Mouse (Mus musculus): ENCODE data around the gene Glp1r. TPM values are rescaled to one million over a fixed set of nuclear protein-coding genes. Genes with fewer than 3 reads are reported as not detected.

The Glp1r gene
- total RNA-seq, 2 experiments from 2014 or later, result not detected

- no peak for DNase-seq
Observed at GRCm38 (mm10) chr17:30912536-30912935, 10.9 kb downstream of the Glp1r start.

- DNase-seq, result no peak
Observed at GRCm38 (mm10) chr17:30914264-30914663, 12.6 kb downstream of the Glp1r start.

GRCm38 (mm10) chr17:30923566-30923965, 21.9 kb downstream of the Glp1r start:
- no peak for DNase-seq

GRCm38 (mm10) chr17:30930827-30931226, 29.2 kb downstream of the Glp1r start:
- DNase-seq, result no peak

DNA sequence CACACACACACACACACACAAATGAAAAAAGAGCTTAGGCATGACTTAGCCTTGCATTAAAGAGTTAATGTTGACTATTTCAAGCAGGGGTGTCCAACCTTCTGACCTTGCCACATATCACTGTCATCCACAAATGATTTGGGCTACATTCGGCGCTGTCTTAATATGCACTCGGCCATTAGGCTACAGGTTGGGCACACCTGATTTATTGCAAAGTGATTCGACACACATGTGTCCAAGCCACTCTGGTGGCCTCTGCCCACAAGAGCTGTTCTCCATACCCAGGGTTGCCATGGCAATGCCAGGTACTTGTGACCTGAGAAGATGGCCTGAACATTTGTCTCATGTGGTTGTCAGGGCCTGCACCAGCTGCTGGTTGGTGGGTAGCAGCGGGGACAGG, 31.2 kb downstream of the Glp1r start:
- no peak for DNase-seq

GRCm38 (mm10) chr17:30935301-30935700, 33.7 kb downstream of the Glp1r start:
- DNase-seq, result no peak

GRCm38 (mm10) chr17:30938554-30938953, 36.9 kb downstream of the Glp1r start:
- DNase-seq, result no peak

DNA sequence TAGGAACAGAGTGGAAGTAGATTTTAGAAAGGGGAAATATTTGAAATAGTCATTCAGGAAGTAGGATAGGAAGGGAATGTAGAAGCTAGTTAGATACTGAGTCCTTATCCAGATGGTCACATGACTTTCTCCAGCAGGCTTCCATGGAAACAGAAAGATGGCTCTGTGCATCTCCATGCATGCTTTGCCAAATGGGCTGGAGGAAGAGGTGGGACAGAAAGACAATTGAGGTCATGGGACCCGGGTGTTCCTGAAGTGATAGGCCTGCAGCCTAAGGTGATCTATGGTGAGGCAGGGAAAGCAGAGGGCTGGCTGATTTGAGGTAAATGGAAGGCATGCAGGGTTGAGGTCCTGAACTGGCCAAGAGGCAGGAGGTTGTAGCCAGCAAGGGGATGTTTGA, 46.8 kb downstream of the Glp1r start:
- DNase-seq, result no peak

DNA sequence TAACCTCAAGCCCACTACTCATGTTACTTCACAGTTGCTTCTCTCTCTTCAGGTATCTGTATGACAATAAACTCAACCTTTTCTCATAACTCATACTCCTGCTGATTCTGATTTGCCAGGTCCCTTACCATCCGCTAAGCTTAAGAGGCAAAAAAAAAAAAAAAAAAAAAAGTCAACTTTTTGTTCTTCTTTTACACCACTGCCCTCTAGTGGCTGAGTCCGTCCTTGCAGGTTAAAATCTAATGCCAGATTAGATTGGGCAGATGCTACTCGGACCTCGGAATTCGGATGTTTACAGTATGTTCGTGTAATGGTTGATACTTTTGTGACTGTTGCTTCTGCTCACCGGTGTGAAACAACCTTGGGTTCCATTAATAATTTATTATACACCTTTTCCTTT, 49.2 kb downstream of the Glp1r start:
- no peak for DNase-seq

DNA sequence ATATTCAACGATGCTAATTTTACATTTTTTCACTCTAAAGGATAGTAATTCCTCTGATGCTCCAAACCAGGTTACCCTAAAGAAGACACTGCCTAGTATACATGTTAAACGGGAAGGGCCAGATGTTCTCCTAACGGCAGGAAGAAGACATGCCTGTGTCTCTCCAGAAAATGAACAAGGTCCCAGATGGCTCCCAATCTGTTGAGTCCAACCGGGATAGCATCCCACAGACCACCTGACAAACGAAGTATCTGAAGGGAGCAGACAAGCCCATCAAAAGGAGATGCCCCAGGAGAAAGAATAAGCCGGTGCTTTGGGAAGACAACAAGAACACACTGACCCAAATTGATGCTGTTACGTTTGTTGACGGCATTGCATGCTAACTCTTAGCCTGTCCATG, 50.0 kb downstream of the Glp1r start:
- no peak for DNase-seq

GRCm38 (mm10) chr17:30954340-30954739, 52.7 kb downstream of the Glp1r start, which contains the start of gene Umodl1:
Gene Umodl1, plus strand, starts transcription at chr17:30954640.
- no peak for DNase-seq

DNA sequence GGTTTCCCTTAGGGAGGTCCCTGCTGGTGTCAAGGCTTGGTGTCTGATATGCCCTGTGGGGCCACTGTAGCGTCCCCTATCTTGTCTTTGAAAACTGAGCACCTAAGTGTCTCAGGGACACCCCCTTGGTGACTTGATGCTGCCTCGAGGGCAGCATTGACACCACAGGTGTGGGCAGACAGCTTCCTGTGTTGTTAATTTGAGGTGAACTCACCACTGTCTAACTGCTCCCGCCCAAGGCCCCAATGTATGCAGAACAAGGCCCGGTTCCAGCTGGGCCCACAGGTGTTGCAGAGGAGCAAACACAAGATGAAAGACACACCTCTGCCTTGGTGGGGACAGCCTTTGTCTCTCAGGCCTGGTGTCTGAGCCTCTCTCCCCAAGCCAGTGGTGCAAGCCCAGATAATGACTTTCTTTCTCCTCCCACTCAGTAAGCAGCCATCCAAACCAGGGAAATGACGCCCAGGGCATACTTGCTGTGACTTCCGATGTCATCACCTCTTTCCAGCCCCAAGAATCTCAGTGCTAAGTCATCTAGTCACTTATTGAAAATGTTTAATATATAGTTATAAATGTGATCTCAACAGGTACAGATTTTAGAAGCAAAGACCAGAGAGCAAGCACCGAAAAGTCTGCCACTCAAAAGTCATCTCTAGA, 60.4 kb downstream of the Glp1r start:
- DNase-seq, result no peak

DNA sequence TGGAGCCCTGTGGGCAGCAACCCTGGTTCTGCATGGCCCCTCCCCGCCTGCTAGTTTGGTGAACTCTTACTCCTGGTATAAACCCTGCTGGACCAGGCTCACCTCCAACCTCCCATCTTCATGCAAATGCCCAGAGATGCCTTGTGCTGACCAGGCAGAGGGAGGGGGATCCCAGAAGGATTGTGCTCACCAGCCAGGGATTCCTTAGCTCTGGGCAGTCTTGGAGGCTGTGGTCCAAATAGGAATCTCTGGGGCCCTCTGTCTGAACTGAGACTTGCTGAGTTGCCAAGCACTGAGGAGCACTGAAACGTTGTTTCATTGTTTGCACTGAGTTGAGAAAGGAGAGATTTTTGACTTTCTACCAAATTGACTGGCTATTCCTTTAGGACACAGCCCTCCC, 61.3 kb downstream of the Glp1r start:
- no peak for DNase-seq

GRCm38 (mm10) chr17:30969983-30970382, 68.4 kb downstream of the Glp1r start:
- peak; percentile 69 for DNase-seq

GRCm38 (mm10) chr17:30971877-30972276, 70.3 kb downstream of the Glp1r start:
- DNase-seq, result no peak

- peak; percentile 14 for DNase-seq
Observed at GRCm38 (mm10) chr17:30973332-30973731, 71.7 kb downstream of the Glp1r start.

DNA sequence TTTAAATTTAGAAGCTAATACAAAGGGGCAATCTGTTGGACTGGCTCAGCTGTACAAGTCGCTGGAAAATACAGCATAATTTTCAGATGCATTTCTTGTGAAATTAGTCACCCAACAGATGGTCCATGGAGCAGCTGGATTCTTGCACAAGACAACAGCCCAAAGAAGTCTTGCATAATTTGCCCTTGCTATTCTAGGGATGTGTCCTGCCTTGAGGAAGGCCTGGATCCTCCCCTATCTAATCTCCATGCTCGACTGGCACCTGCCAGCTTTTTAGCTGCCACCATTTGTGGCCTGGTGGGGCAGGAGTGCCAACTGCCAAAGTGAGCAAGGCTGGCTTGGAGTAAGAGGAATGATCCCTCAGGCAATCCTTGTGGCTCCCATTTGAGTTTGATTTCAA, 75.7 kb downstream of the Glp1r start:
- DNase-seq, result no peak

DNA sequence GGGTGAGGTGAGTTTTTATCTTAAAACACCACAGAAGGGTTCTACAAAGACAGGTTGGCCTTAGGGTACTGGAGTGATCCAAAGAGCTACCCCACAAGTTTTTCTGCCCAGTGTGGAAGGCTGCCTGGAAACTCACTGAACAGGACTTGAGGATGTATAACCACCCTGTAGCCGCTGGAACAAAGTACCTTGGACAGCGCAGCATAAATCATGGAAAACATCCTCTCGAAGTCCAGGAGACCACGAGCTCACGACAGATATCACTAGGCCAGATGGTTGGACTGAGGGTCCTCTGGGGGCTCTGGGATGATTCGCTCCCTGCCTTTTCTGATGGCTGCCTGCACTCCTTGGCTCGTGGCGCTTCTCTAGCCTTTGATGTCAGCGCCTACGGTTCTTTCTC, 76.9 kb downstream of the Glp1r start:
- no peak for DNase-seq

GRCm38 (mm10) chr17:30983521-30983920, 81.9 kb downstream of the Glp1r start:
- DNase-seq, result no peak

- DNase-seq, result no peak
Observed at GRCm38 (mm10) chr17:30990254-30990653, 88.6 kb downstream of the Glp1r start.

Measured in gastrocnemius, postnatal 25 days (tissue).